Mouse (Mus musculus) hindbrain, embryonic 16.5 days (tissue): ENCODE measurements around the gene Uqcc1. TPM values are rescaled to one million over a fixed set of nuclear protein-coding genes. Genes with fewer than 3 reads are reported as not detected.

Experiments
- ATAC-seq: fragments of 200-750 bp; cut with Nextera tagmentation; 2 replicates; pipeline ENCODE4 v1.8.0; 2017; ENCODE audit warnings: moderate TSS enrichment, moderate library complexity
- H3K27ac ChIP-seq: fragments of 300-500 bp; sonication (generic); 2 replicates; pipeline ENCODE4 v1.5.1; 2014; ENCODE audit warnings: low read depth, mild to moderate bottlenecking, control low read depth, low read length, moderate library complexity
- H3K27me3 ChIP-seq: fragments of 300-500 bp; sonication (generic); replicated peaks from 2 replicates; pipeline ENCODE4 v1.6.1; 2014; ENCODE audit warnings: low read length; ENCODE audit not compliant: control insufficient read depth, insufficient read depth
- H3K36me3 ChIP-seq: fragments of 300-500 bp; sonication (generic); 2 replicates; pipeline ENCODE4 v1.6.1; 2014; ENCODE audit warnings: mild to moderate bottlenecking, low read length, moderate library complexity, mixed read lengths; ENCODE audit not compliant: control insufficient read depth, insufficient read depth
- H3K4me1 ChIP-seq: fragments of 300-500 bp; sonication (generic); 2 replicates; pipeline ENCODE4 v1.6.1; 2014; ENCODE audit warnings: low read depth, low read length; ENCODE audit not compliant: control insufficient read depth, insufficient read depth
- H3K4me2 ChIP-seq: fragments of 300-500 bp; sonication (generic); 2 replicates; pipeline ENCODE4 v1.6.1; 2014; ENCODE audit warnings: mild to moderate bottlenecking, low read length, control low read depth, moderate library complexity
- H3K4me3 ChIP-seq: fragments of 300-500 bp; sonication (generic); 2 replicates; pipeline ENCODE4 v1.5.1; 2014; ENCODE audit warnings: mild to moderate bottlenecking, low read length, control low read depth, moderate library complexity
- H3K9ac ChIP-seq: fragments of 300-500 bp; sonication (generic); 2 replicates; pipeline ENCODE4 v1.6.1; 2014; ENCODE audit warnings: low read depth, mild to moderate bottlenecking, control low read depth, low read length, moderate library complexity
- H3K9me3 ChIP-seq: fragments of 300-500 bp; sonication (generic); 2 replicates; pipeline ENCODE4 v1.6.1; 2014; ENCODE audit warnings: mild to moderate bottlenecking, low read length, moderate library complexity; ENCODE audit not compliant: control insufficient read depth
- whole genome bisulfite sequencing: fragments of 180-500 bp; shearing (Covaris S2); extraction: QIAGEN DNeasy Blood & Tissue Kit; methylation state at CpG from one replicate; pipeline ENCODE4 v1.1.7; 2014; 5-methylcytosine and 5-hydroxymethylcytosine counted together
- polyA plus RNA-seq: library from polyadenylated mRNA; unstranded; fragments of >200 nt; fragmentation: Nextera tagmentation; extraction: Ambion mirVana; gene quantifications from 2 replicates; pipeline ENCODE4 v1.2.1, GENCODE M21; 2015

The Uqcc1 gene
- polyA plus RNA-seq, 1 experiment from 2014 or later = 74.9 TPM

DNA sequence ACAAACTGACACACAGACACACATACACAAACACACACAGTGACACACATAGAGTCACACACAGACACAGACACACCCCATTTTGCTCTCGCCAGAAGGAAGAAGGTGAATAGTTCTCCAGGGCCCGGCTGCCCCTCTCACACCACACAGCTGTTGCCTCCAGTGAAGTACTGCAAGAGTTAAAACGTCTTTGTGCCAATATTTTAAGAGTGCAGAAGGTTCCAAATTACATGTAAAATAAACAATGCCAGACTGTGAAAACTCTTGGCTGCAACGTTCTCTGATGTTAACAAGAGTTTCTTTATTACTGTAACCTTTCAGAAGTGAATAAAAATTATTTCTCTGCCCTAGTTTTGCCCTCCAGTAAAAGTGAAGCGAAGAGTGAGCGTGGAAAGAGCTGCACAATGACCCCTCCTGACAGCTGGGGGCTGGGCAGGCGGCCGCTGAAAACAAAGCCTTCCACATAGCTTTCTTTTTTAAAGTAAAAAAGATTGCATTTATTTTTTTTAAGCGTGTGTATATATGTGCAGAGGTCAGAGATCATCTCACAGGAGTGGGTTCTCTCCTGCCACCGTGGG, 57.1 kb downstream of the Uqcc1 start:
- Histone ChIP-seq H3K36me3 (peaks cover 5% of the 10 kb centered on the region; the same call in 1 of the 2 replicates), H3K4me1 (no peaks in the 10 kb centered on the region; the same call in 1 of the 2 replicates), H3K9me3 (no peaks in the 10 kb centered on the region), H3K27me3 (no peaks in the 10 kb centered on the region), H3K27ac (no peak overlapping the region), H3K4me3 (no peak overlapping the region), H3K4me2 (no peak overlapping the region), H3K9ac (no peak overlapping the region)
- 52% methylated on average over 10 of the region's 10 CpGs for WGBS
- ATAC-seq = no peak

DNA sequence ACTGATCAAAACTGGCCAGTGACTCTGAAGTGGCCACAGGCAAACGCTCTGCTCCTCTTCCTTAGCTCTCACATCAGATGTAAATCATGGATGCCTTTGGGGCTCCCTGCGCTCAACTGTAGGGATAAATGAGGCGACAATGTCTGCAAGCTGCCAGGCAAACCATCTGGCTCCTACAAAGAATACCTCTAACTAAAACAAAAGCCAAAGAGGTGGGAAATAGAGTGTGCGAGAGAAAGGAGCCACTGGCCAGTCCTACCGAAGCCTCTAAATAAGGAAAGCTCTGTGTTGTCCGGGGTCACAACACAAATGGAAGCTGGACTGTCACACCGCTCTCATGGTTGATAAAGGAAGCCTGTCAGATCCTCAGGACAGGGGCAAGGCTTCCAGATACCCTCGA, 57.6 kb downstream of the Uqcc1 start:
- no peaks in the 10 kb centered on the region for H3K9me3 ChIP-seq
- H3K4me1 ChIP-seq = no peaks in the 10 kb centered on the region; the same call in 1 of the 2 replicates
- H3K36me3 ChIP-seq = peaks cover 5% of the 10 kb centered on the region; the same call in 1 of the 2 replicates
- no peak overlapping the region for H3K27ac ChIP-seq
- H3K4me2 ChIP-seq = no peak overlapping the region
- no peaks in the 10 kb centered on the region for H3K27me3 ChIP-seq
- 49% methylated on average over 8 of the region's 8 CpGs for whole genome bisulfite sequencing
- no peak; the same call in 1 of the 2 replicates for ATAC-seq
- no peak overlapping the region for H3K9ac ChIP-seq
- no peak overlapping the region for H3K4me3 ChIP-seq

DNA sequence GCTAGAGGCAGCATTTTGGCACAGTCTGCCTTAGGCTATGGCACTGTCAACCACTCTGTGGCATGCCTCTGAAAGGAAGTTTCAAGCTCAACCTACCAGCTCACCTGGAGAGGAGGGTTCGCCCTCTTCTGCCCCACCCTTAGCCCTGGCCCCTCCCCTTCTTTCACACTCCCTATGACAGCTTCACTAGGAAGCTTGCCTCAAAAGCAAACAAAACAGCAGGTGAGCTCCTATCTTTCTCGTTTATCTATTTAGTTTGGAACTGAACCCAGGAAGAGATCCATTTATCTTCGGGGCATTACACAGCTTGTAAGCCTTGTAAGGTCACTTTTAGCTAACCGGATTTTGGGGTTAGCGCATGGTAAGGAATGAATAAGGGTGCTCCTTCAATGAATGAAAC, 60.3 kb downstream of the Uqcc1 start:
- H3K36me3 ChIP-seq = peaks cover 3% of the 10 kb centered on the region; the same call in 1 of the 2 replicates
- 73% methylated on average over 5 of the region's 5 CpGs for WGBS
- no peak overlapping the region for H3K4me2 ChIP-seq
- no peak overlapping the region for H3K9ac ChIP-seq
- H3K9me3 ChIP-seq = no peaks in the 10 kb centered on the region
- H3K27ac ChIP-seq = no peak overlapping the region
- H3K4me1 ChIP-seq = no peaks in the 10 kb centered on the region; the same call in 1 of the 2 replicates
- no peak for ATAC-seq
- no peak overlapping the region for H3K4me3 ChIP-seq
- no peaks in the 10 kb centered on the region for H3K27me3 ChIP-seq

DNA sequence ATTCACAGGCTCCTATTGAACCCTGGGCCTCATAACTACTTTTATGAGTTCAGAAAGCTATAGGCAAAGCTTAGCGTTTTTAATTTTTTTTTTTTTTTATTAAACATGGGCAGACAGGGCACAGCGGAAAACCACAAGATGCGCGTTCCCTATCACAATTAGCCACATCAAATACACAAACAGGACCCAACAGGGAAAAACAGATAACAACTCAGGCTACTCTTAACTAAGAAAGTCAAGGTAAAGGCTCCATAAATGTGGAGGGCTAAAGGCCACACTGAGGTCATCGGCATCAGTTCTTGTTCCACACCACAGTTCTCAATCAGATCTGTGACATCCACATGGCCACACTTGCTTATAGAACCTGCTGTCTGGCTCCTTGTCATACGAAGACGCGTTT, 61.8 kb downstream of the Uqcc1 start:
- WGBS = 97% methylated on average over 8 of the region's 8 CpGs

DNA sequence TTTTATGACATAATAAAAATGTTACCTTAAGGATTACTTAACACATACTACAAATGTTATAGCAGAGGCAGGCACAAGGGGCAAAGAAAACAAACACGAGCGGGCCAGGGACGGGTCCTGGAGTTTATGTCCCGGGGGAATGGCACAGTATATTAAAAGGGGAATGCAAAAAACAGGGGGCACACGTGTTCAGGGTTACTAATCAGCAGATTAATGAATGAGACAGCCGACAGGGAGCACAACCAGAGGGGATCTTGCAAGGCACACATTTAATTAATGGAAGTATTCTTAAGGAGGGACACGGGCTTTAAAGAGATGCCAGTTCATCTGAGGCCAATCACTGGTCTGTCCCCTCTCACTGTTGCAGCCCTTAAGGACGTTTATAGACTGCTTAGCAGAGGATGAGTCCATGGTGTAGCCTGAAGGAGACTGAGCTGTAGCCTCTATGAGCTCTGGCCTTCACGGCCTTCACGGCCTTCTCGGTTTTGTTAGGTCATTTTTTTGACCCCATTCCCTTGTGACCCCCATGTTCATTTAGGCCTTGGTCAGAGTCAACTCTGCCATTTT, 66.7 kb downstream of the Uqcc1 start:
- peaks cover 8% of the 10 kb centered on the region; the same call in 1 of the 2 replicates for H3K36me3 ChIP-seq
- ATAC-seq = peak; percentile 70
- no peaks in the 10 kb centered on the region for H3K9me3 ChIP-seq
- H3K9ac ChIP-seq = peak overlapping the region; percentile 22; the same call in 1 of the 2 replicates
- H3K4me1 ChIP-seq = peaks cover 7% of the 10 kb centered on the region
- H3K27ac ChIP-seq = peak overlapping the region; percentile 3; the same call in 1 of the 2 replicates
- peak overlapping the region; percentile 40 for H3K4me2 ChIP-seq
- 43% methylated on average over 11 of the region's 11 CpGs for WGBS
- H3K4me3 ChIP-seq = no peak overlapping the region
- H3K27me3 ChIP-seq = no peaks in the 10 kb centered on the region

More for the DNA sequence above, 61.8 kb downstream of the Uqcc1 start:
- Histone ChIP-seq H3K36me3 (peaks cover 3% of the 10 kb centered on the region; the same call in 1 of the 2 replicates), H3K27ac (no peak overlapping the region), H3K4me2 (no peak overlapping the region), H3K9ac (no peak overlapping the region), H3K9me3 (no peaks in the 10 kb centered on the region), H3K4me1 (peaks cover 3% of the 10 kb centered on the region; the same call in 1 of the 2 replicates), H3K4me3 (no peak overlapping the region), H3K27me3 (no peaks in the 10 kb centered on the region)
- no peak for ATAC-seq

DNA sequence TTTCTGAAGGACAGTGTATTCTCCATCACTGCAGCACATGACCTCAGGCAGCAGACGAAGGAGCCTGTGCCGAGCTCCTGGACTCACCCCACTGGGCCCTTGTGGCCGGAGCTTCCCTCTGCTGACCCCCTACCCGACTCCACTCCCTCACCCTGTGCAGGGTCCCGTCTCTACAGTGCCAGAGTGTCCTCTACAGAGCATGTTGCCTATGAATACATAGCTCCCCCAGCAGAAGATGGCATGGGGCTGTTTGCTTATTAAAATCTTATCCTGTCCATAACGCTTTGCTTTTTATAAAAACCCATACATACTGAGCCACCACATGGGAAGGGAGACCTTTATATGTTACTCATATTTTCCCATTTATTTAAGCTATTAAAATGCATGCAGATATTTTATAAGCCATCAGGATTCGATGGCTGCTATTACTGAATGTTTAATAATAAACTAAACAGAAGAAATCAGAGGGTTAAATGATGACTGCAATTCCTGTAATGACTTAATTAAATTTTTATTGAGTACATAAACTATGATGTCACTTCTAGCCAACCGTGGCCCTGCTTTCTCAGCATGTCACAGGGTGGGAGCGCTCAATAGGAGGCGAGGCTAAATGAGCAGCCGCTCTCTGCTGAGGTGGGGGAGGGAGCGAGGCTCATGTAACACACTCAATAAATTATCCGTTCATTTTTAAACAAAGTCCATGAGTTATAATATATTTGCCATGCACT, 67.4 kb downstream of the Uqcc1 start:
- Histone ChIP-seq H3K4me1 (peaks cover 7% of the 10 kb centered on the region), H3K9ac (peak overlapping the region; percentile 42; the same call in 1 of the 2 replicates), H3K27me3 (no peaks in the 10 kb centered on the region), H3K4me3 (no peak overlapping the region), H3K9me3 (no peaks in the 10 kb centered on the region), H3K36me3 (peaks cover 8% of the 10 kb centered on the region; the same call in 1 of the 2 replicates), H3K27ac (peak overlapping the region; percentile 52), H3K4me2 (peak overlapping the region; percentile 40)
- ATAC-seq = peak; percentile 94
- 52% methylated on average over 13 of the region's 13 CpGs for WGBS

DNA sequence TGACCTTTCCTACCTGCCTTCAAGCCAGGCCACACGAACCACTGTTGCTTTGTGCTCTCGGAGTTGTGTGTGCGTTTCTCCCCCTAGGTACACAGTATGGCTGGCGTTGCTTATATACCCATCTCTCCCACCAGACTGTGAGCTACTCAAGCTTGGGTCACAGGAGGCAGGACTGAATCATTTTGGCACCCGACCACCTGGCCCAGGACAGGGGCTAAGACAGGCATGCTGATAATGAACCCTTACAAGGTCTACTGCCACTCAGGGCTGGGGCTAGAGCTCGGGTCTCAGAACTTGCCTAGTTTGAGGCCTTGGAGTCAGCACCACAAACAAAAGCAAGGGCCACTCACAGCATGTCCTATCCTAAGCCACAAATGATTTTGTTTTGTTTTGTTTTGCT, 68.5 kb downstream of the Uqcc1 start:
- Histone ChIP-seq H3K27me3 (no peaks in the 10 kb centered on the region), H3K27ac (no peak overlapping the region), H3K4me3 (no peak overlapping the region), H3K4me2 (no peak overlapping the region), H3K4me1 (peaks cover 7% of the 10 kb centered on the region), H3K9ac (no peak overlapping the region), H3K9me3 (no peaks in the 10 kb centered on the region), H3K36me3 (peaks cover 8% of the 10 kb centered on the region; the same call in 1 of the 2 replicates)
- 92% methylated on average over 6 of the region's 6 CpGs for WGBS
- no peak for ATAC-seq

DNA sequence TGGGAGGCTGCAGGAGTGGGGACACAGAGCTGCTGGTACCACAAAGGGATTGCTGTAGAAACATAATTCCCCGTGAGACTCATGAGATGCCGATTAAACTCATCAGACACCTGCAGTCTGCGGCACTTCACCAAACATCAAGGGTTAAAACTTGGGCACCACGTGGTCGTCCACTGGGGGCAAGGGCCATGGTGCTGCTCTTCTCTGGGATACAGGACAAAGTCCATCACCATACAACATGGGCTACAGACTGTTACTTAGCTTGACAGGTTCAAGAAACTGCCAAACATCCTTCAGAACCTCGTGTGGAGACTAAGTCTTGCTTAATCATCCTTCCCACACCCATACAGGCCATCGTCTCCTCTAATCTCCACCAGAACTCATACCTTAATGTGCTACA, 70.0 kb downstream of the Uqcc1 start:
- H3K4me2 ChIP-seq = no peak overlapping the region
- no peaks in the 10 kb centered on the region for H3K9me3 ChIP-seq
- no peak for ATAC-seq
- no peak overlapping the region for H3K27ac ChIP-seq
- 88% methylated on average over 7 of the region's 7 CpGs for WGBS
- peaks cover 7% of the 10 kb centered on the region for H3K4me1 ChIP-seq
- peaks cover 12% of the 10 kb centered on the region; the same call in 1 of the 2 replicates for H3K36me3 ChIP-seq
- no peaks in the 10 kb centered on the region for H3K27me3 ChIP-seq
- H3K9ac ChIP-seq = no peak overlapping the region
- H3K4me3 ChIP-seq = no peak overlapping the region

DNA sequence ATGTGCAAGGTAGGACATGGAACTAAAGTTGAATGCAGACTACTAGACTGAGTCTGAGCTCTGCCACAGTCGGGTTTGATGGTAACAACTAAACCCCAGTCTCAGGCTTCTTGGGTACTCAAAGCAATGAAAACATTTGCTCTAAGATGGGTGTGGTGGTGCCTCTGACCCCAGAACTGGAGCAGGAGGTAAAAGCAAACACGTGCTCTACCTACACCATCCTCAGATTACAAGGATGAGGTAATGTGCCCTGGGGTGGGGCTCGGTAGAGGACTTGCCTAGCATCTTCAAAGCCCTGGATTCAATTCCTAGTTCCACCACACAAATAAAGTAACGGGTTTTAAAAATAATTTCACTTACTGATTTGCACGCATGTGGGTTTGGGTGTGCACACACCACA, 77.6 kb downstream of the Uqcc1 start:
- WGBS = 94% methylated on average over 5 of the region's 5 CpGs
- H3K9me3 ChIP-seq = no peaks in the 10 kb centered on the region
- peaks cover 12% of the 10 kb centered on the region for H3K36me3 ChIP-seq
- H3K4me3 ChIP-seq = no peak overlapping the region
- no peaks in the 10 kb centered on the region for H3K4me1 ChIP-seq
- H3K4me2 ChIP-seq = no peak overlapping the region
- no peak overlapping the region for H3K27ac ChIP-seq
- ATAC-seq = no peak
- no peaks in the 10 kb centered on the region for H3K27me3 ChIP-seq
- no peak overlapping the region for H3K9ac ChIP-seq
